Mouse (Mus musculus) intestine, postnatal 0 days (tissue): Measurements from ENCODE around the gene Patl2. TPM values are rescaled to one million over a fixed set of nuclear protein-coding genes. Genes with fewer than 3 reads are reported as not detected.
A peak's percentile ranks its signal among the peaks of the same experiment; 100 is the strongest.

Experiments used
- ATAC-seq: fragments of 200-750 bp; cut with Nextera tagmentation; 2 replicates; pipeline ENCODE4 v1.8.0; 2017; ENCODE audit warnings: mild to moderate bottlenecking, moderate TSS enrichment, moderate library complexity
- H3K27ac ChIP-seq: fragments of 300-500 bp; sonication (generic); 2 replicates; pipeline ENCODE4 v1.5.1; 2014; ENCODE audit warnings: mild to moderate bottlenecking, low read depth, low read length, moderate library complexity
- H3K27me3 ChIP-seq: fragments of 300-500 bp; sonication (generic); replicated peaks from 2 replicates; pipeline ENCODE4 v1.6.1; 2014; ENCODE audit warnings: low read length, mixed read lengths; ENCODE audit not compliant: control insufficient read depth, insufficient read depth
- H3K36me3 ChIP-seq: fragments of 300-500 bp; sonication (generic); 2 replicates; pipeline ENCODE4 v1.6.1; 2014; ENCODE audit warnings: mild to moderate bottlenecking, moderate library complexity; ENCODE audit not compliant: control insufficient read depth, insufficient read depth
- H3K4me1 ChIP-seq: fragments of 300-500 bp; sonication (generic); replicated peaks from 2 replicates; pipeline ENCODE4 v1.6.1; 2014; ENCODE audit warnings: antibody characterized with exemption, low read length, mixed read lengths; ENCODE audit not compliant: control insufficient read depth, insufficient read depth
- H3K4me2 ChIP-seq: fragments of 300-500 bp; sonication (generic); replicated peaks from 2 replicates; pipeline ENCODE4 v1.6.1; 2014; ENCODE audit warnings: low read depth, mild to moderate bottlenecking, moderate library complexity
- H3K4me3 ChIP-seq: fragments of 300-500 bp; sonication (generic); 2 replicates; pipeline ENCODE4 v1.5.1; 2014; ENCODE audit warnings: low read depth, low read length
- H3K9ac ChIP-seq: fragments of 300-500 bp; sonication (generic); 2 replicates; pipeline ENCODE4 v1.6.1; 2014; ENCODE audit warnings: mild to moderate bottlenecking, low read depth, low read length
- H3K9me3 ChIP-seq: fragments of 300-500 bp; sonication (generic); 2 replicates; pipeline ENCODE4 v1.6.1; 2016; ENCODE audit warnings: mixed run types; ENCODE audit not compliant: control insufficient read depth
- CTCF ChIP-seq: sonication (generic); IDR thresholded peaks from 2 replicates; pipeline ENCODE4 v1.5.1; 2016; ENCODE audit warnings: low read depth, mild to moderate bottlenecking, control low read depth, antibody characterized with exemption, moderate library complexity
- WGBS: fragments of 180-500 bp; shearing (Covaris S2); extraction: QIAGEN DNeasy Blood & Tissue Kit; methylation state at CpG from one replicate; pipeline ENCODE4 v1.1.7; 2014; 5-methylcytosine and 5-hydroxymethylcytosine counted together
- polyA plus RNA-seq: library from polyadenylated mRNA; unstranded; fragments of >200 nt; fragmentation: Nextera tagmentation; extraction: Ambion mirVana; gene quantifications from 2 replicates; pipeline ENCODE4 v1.2.1, GENCODE M21; 2015

Patl2 gene
- polyA plus RNA-seq, 1 experiment from 2014 or later = 0.04 TPM

DNA sequence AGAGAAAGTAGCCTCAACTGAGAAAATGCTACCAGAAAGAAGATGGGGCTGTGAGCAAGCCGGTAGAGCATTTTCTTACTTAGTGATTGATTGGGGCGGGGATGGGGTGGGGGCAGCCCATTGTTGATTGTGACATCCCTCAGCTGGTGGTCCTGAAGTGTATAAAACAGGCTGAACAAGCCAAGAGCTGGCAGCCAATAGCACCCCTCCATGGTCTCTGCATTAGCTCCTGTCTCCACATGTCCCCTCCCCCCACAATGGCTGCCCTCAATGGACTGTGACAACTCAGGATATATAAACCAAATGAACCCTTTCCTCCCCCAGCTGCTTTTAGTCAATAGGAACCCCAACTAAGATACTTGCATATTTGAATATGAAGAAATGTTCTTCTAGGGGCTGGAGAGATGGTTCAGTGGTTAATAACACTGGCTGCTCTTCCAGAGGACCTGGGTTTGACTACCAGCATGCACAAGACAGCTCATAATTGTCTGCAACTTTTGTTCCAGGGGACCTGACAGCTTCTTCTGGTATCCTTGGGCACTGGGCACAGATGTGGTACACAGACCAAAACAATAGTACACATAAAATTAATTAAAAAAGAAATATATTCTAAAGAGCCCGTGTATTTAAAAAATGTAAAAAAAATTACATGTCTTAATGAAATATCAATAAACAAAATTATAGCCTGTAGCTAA is 24.7 kb upstream of the Patl2 start:
- Histone ChIP-seq H3K4me1 (no peaks in the 10 kb centered on the region), H3K4me3 (no peak overlapping the region), H3K27me3 (no peaks in the 10 kb centered on the region), H3K27ac (no peak overlapping the region), H3K4me2 (no peak overlapping the region), H3K9me3 (no peaks in the 10 kb centered on the region), H3K36me3 (no peaks in the 10 kb centered on the region), H3K9ac (no peak overlapping the region)
- WGBS = 78% methylated on average over 3 of the region's 3 CpGs
- no peak for TF ChIP-seq CTCF
- no peak for ATAC-seq

DNA sequence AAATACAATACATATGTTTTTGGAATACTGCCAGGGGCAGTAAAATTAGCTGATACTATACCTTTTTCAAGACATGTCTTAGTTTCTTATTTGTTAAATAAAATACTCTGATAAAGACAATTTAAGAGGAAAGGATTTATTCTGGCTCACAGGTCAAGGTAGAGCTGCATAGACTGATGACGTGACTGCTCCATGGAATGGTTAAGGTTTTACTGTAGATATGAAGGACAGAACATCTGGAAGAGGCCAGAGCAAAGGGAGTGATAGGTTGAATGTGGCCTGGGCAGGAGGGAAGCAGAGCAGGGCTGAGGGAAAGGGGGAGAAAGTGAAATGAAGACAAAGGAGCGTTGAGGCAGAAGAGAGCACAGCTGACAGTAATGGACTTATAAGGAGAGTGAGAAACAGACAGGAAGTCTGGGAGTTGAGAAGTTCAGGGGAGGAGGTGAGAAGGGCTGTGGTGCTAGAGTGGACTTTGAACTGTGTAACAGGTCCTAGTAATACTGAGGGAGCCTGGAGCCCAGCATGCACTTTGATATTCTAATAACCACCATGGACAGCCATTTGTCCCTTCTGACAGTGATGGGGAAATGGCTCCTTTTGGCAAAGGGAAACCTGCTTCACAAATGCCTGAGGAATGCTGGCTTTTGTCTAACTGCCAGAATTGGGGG is 20.6 kb upstream of the Patl2 start:
- WGBS = 23% methylated on average over 2 of the region's 2 CpGs
- no peak for TF ChIP-seq CTCF
- Histone ChIP-seq H3K27me3 (no peaks in the 10 kb centered on the region), H3K9ac (no peak overlapping the region), H3K9me3 (no peaks in the 10 kb centered on the region), H3K4me1 (no peaks in the 10 kb centered on the region), H3K36me3 (no peaks in the 10 kb centered on the region), H3K4me3 (no peak overlapping the region), H3K4me2 (no peak overlapping the region), H3K27ac (peak overlapping the region; percentile 76)
- peak; percentile 89 for ATAC-seq

DNA sequence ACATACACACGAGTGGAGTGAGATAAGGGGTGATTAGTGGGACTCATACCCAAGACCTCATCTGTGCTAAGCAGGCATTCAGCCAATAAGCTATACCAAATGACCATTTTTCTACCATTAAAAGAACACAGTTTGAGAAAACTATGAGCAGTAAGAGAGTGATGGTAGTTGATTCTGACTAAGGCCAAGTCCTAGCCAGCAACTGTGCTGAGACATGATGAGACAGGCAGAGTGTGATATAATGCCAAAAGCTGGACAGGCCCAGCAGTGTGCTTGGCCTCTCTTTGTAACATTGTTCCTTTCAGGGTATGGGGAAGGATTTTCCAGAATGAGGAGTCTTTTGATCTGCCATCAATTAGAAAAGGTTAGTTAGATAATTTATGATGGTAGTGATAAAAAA is 15.5 kb upstream of the Patl2 start:
- WGBS = 71% methylated on average over 1 of the region's 1 CpGs

DNA sequence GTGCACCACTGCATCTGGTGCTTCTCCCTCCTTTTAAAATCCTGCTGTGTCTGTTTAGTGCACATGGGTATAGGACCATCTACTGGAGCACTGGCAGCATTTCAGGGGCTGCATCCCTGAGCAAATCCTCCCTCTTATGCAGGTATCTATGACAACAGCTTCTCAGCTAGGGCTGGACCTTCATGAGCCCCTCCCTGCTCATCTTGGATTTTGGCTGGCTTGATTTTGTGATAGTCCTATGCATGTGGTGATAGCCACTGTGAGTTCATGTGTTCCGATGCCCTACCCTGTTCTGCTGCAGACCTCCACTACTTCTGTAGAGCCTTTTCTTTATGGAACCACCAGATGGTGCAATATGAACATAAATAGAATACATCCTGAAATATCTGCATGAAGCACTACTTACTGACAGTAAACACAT is 8.5 kb upstream of the Patl2 start:
- H3K4me3 ChIP-seq = no peak overlapping the region
- ATAC-seq = peak; percentile 43; the same call in 1 of the 2 replicates
- H3K4me1 ChIP-seq = no peaks in the 10 kb centered on the region
- H3K27ac ChIP-seq = no peak overlapping the region
- H3K4me2 ChIP-seq = no peak overlapping the region
- TF ChIP-seq CTCF = peak; percentile 73
- no peaks in the 10 kb centered on the region for H3K27me3 ChIP-seq
- no peak overlapping the region for H3K9ac ChIP-seq
- no peaks in the 10 kb centered on the region for H3K9me3 ChIP-seq
- H3K36me3 ChIP-seq = no peaks in the 10 kb centered on the region
- WGBS = 50% methylated on average over 1 of the region's 1 CpGs

More for the DNA sequence above, 15.5 kb upstream of the Patl2 start:
- H3K4me2 ChIP-seq = no peak overlapping the region
- no peaks in the 10 kb centered on the region for H3K4me1 ChIP-seq
- H3K27ac ChIP-seq = no peak overlapping the region
- no peaks in the 10 kb centered on the region for H3K9me3 ChIP-seq
- H3K27me3 ChIP-seq = no peaks in the 10 kb centered on the region
- no peak overlapping the region for H3K4me3 ChIP-seq
- no peak for ATAC-seq
- no peak overlapping the region for H3K9ac ChIP-seq
- H3K36me3 ChIP-seq = no peaks in the 10 kb centered on the region
- no peak for TF ChIP-seq CTCF

DNA sequence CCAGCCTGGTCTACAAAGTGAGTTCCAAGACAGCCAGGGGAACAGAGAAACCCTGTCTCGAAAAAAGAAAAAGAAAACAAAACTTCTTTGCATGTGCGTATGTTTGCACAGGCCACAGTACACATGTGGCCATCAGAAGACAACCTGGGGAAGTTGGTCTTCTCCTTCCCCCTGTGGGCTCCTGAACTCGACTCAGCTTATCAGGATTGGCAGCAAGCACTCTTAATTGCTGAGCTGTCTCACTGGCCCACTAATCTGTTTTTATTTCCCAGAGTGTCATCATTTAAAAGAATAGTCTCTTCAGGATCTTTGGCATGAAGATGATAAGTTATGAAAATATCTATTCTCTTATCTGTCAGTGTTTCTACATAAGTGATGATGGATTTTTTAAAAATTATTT is 5.9 kb upstream of the Patl2 start:
- no peak overlapping the region for H3K27ac ChIP-seq
- no peaks in the 10 kb centered on the region for H3K36me3 ChIP-seq
- H3K4me3 ChIP-seq = no peak overlapping the region
- no peak for ATAC-seq
- WGBS = 77% methylated on average over 3 of the region's 3 CpGs
- H3K4me2 ChIP-seq = no peak overlapping the region
- H3K4me1 ChIP-seq = no peaks in the 10 kb centered on the region
- TF ChIP-seq CTCF = no peak
- H3K9ac ChIP-seq = no peak overlapping the region
- H3K27me3 ChIP-seq = no peaks in the 10 kb centered on the region
- H3K9me3 ChIP-seq = no peaks in the 10 kb centered on the region

DNA sequence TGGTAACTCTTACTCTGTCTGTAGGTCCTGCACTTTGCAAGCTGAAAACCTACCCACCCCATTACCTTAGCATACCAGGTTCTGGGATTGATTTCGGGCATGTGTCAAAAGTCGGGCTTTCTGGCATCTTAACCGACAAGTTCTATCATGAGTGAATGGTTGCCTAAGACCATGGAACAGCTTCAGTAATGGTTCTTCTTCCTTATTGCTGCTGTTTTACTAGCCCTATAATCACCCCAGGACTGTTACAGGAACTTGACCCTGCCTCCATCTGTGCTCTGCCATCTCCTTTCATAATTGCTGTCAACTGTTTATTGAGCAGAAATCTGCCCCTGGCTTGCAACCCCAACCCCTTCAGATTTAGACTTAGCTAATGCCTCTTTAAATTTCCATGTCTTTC is 762 bp upstream of the Patl2 start:
- peak; percentile 81 for ATAC-seq
- TF ChIP-seq CTCF = no peak
- H3K9ac ChIP-seq = no peak overlapping the region
- H3K4me1 ChIP-seq = no peaks in the 10 kb centered on the region
- no peak overlapping the region for H3K27ac ChIP-seq
- H3K9me3 ChIP-seq = no peaks in the 10 kb centered on the region
- no peaks in the 10 kb centered on the region for H3K27me3 ChIP-seq
- H3K4me3 ChIP-seq = no peak overlapping the region
- H3K4me2 ChIP-seq = no peak overlapping the region
- no peaks in the 10 kb centered on the region for H3K36me3 ChIP-seq
- 57% methylated on average over 3 of the region's 3 CpGs for WGBS
